Mouse (Mus musculus) C2C12 (cell line): ENCODE data around the gene Tcf19.

Source experiments
- CTCF ChIP-seq: IDR thresholded peaks from one replicate; pipeline ENCODE4 v1.5.1; 2011; ENCODE audit not compliant: control insufficient read depth, insufficient read depth, insufficient read length
- MAX ChIP-seq: IDR thresholded peaks from one replicate; pipeline ENCODE4 v1.6.1; 2011; ENCODE audit warnings: mild to moderate bottlenecking, control low read depth
- USF1 ChIP-seq: IDR thresholded peaks from one replicate; pipeline ENCODE4 v1.6.1; 2011; ENCODE audit warnings: low read depth, mild to moderate bottlenecking, control low read depth, moderate library complexity

DNA sequence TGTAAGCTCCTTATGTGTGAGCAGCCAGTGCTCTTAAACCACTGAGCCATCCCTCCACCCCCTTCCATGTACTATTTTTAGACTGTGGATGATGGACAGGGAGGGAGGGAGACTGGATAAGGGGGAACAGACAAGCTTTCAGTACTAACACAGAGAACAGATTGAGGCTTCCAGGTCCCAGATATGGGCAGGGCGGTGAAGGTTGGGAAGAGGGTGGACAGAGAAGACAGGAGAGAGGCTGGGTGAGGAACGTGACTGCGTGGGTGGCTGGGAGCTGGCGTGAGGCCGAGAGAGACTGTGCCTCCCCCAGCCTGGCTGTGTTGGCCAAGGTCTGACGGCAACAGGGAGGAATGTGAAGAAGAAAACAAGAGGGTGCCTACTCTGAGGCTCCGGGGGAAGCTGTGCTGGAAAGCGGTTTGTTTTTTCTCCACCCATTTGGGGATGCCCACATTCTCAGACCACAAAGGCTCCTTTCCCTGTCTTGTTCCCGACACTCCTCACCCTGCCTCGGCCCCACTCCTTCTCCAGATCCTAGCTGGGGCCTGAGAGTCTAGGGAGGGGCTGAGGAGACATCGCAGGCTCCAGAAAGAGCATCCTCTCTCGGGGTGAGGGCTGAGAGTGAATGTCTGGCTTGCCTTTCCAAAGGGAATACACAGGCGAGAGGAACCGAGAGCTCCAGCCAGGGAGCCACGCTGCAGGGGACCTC lies 33.0 kb upstream of the Tcf19 start:
- TF ChIP-seq MAX (no peak), CTCF (no peak), USF1 (peak; percentile 40)
